Mouse (Mus musculus) kidney, adult 2 months (tissue): ENCODE data around the gene Tenm3.

Experiments
- CTCF ChIP-seq: fragments of 200-500 bp; conservative IDR thresholded peaks from 2 replicates; pipeline ENCODE4 v1.5.1; 2011; ENCODE audit warnings: low read depth, mild to moderate bottlenecking, control low read depth, low read length, moderate library complexity, mixed read lengths; ENCODE audit not compliant: insufficient read depth, insufficient read length
- POLR2A ChIP-seq: fragments of 200-500 bp; IDR thresholded peaks from one replicate; pipeline ENCODE4 v1.6.1; 2011; ENCODE audit warnings: low read depth, low read length, control low read depth

DNA sequence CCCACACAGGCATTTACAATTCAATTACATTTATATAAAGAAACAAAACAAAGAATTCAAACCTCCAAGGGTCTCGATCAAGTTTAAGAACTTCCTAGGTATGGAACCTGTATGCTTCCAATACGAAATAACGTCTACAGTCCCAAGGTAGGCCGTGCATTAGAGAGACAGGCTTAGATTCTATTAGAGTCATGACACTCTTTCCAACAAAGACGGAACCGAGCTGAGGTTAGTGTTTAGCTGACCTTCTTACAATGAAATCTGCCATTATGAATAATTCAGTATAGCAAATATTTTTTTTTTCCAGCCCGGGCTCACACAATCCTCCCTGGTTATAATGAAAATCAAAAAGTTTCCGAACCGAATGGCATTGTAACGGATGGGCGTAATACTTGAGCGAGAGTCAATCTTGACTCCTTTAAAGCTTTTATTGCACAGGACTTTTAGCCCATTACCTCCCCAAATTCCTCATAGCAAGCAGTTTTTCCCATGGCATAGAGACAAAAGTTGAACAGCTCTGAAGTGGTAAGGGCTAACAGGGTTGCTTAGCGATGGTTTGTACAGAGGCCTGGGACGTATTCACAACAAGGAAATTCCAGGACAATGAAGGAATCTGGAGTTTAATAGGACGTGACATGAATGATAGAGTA lies 565.6 kb downstream of the Tenm3 start:
- TF ChIP-seq CTCF = no peak
- no peak for TF ChIP-seq POLR2A
